Mouse (Mus musculus) common myeloid progenitor, adult 5-6 weeks (primary cell): Measurements from ENCODE around the gene Ephb1. TPM values are rescaled to one million over a fixed set of nuclear protein-coding genes. Genes with fewer than 3 reads are reported as not detected.

Experiments used
- ATAC-seq: replicated peaks from 2 replicates; pipeline ENCODE4 v1.8.0; 2016; ENCODE audit warnings: low read depth, mild to moderate bottlenecking, moderate TSS enrichment, inconsistent platforms; ENCODE audit not compliant: poor library complexity, severe bottlenecking
- total RNA-seq: library from RNA; stranded (forward); fragments of 200-1000, 187-1606 nt; gene quantifications from 2 replicates; pipeline ENCODE4 v1.2.3, GENCODE M21; 2017

Gene Ephb1
- total RNA-seq = 0.92 TPM in 1 of 2 replicates, not detected in the other

- ATAC-seq = peak; percentile 89
Observed at GRCm38 (mm10) chr9:102354561-102354973, at the start of gene Ephb1. Gene Ephb1, minus strand, starts transcription at chr9:102354693.

GRCm38 (mm10) chr9:102403086-102404021 is 48.9 kb upstream of the Ephb1 start:
- peak; percentile 45; the same call in 1 of the 2 replicates for ATAC-seq

- ATAC-seq = no peak
Observed at GRCm38 (mm10) chr9:102402671-102403070, 48.2 kb upstream of the Ephb1 start.

- ATAC-seq = no peak
Observed at GRCm38 (mm10) chr9:102388266-102388665, 33.8 kb upstream of the Ephb1 start.

DNA sequence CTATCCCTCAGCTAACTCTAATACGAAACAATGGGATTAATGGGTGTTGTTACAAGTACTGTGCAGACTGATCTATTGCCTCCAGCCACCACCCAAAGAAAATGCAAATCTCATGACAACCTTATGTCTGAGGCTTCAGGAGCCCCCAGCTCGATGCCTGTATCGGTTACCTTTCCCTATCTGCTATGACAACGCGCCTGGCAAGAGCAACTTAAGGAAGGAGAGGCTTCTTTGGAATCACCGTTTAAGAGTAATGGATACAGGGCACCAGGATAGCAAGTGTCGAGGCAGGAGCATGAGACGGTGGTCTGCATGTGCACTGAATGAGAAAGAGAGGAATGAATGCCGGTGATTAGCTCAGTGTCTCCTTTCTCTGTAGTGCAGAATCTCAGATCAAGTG is 32.3 kb upstream of the Ephb1 start:
- ATAC-seq = no peak

GRCm38 (mm10) chr9:102380235-102380634 is 25.7 kb upstream of the Ephb1 start:
- no peak for ATAC-seq

GRCm38 (mm10) chr9:102374661-102375060 is 20.2 kb upstream of the Ephb1 start:
- ATAC-seq = no peak

- ATAC-seq = no peak
Observed at GRCm38 (mm10) chr9:102373886-102374285, 19.4 kb upstream of the Ephb1 start.

DNA sequence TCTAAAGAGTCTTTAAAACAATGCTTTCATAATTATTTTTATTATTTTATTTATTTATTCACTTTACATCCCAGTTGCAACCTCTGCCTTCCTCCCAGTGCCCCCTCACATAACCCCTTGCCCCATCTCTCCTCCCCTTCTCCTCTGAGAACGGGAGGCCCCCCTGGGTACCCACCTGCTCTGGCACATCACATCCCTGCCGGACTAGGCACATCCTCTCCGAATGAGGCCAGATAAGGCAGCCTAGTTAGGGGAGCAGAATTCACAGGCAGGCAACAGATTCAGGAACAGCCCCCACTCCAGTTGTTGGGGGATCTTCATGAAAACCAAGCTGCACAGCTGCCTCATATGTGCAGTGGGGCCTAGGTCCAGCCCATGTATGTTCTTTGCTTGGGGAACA is 17.4 kb upstream of the Ephb1 start:
- ATAC-seq = no peak

DNA sequence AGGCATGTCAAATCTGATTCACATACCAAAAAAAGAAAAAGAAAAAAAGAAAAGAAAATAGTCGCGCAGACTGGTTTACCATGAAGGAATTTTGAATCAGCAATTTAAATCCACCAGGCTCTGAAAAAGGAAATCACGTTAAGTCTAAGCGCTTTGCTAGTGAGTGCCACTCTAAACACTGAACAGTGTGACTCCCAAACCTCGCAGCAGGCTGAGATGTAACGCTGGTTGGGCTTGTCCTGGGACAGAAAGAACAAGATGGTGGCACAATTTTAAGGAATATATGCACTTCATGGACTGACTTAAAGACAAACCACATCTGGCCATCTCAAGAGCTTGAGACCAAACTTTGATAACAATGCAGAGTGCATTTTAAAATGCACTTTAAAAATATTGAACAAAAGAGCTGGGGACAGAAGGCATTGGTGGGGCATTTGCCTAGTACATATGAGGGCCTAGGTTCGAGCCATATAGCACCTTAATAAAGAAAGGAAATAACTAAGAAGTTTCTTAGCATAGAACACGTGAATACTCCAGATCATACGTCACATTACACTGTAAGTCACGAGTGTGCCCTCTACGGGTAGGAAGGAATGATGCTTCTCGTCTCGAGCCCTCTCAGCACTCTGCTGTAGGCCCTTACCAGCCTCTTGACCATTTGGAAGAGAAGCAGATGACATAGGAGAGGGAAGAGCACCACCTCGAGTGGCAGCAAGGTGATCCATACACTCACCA is 16.7 kb upstream of the Ephb1 start:
- no peak for ATAC-seq

GRCm38 (mm10) chr9:102370141-102370540 is 15.6 kb upstream of the Ephb1 start:
- ATAC-seq = no peak

- no peak for ATAC-seq
Observed at GRCm38 (mm10) chr9:102369141-102369540, 14.6 kb upstream of the Ephb1 start.

DNA sequence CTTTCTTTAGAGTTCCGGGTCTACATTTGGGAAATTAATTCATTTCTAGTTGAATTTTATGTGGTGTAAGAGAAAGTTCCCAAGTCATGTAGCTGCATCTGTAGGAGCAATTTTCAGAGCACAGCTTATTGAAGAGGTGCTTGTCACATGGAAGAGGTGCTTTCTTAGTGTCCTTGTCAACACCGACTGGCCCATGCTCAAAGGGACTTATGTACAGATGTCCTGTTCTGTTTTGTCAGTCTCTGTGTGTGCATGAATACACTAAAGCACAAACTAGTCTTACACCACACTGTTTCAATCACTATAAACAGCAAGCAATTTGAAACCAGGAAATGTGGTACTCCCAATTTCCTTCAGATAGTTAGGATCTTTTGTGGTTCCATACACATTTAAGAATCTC is 13.3 kb upstream of the Ephb1 start:
- no peak for ATAC-seq

DNA sequence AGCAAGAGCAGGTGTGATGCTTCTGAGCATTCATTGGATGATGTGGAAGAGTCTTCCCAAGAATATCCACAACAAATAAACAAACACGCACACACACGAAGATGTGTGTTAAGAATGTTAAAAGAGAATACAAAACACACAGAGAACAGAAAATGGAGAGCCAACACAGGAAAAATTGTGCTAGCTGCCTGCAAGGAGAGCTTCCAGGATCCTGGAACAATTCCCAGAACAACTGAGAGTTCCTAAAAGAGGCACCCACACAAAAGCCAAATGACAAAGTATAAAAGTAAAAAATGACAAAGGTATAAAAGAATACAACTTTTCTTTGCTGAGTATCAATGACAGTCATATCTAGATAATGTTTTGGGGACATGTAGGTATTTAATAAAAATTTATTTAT is 11.0 kb upstream of the Ephb1 start:
- no peak for ATAC-seq

- ATAC-seq = no peak
Observed at GRCm38 (mm10) chr9:102359311-102359710, 4.8 kb upstream of the Ephb1 start.

GRCm38 (mm10) chr9:102358711-102359110 is 4.2 kb upstream of the Ephb1 start:
- ATAC-seq = no peak

DNA sequence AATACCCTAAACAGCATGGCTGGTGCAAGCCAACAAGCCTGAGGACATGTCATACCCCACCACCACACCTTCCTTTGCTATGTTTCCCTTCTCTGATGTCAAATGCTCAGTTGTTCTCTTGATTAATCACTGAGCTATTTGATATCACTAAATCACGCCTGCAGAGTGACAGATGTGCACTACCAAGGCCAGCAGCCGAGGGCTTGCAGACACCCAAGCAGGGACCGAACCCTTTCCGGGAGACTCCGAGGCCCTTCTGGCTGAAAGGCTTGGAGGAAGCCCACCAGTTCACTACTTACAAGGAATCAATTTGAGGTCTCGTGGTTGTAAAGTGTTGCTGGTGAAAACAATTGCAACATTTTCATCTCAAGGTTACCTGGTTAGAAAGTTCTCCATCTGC is 3.5 kb upstream of the Ephb1 start:
- ATAC-seq = no peak

- ATAC-seq = no peak
Observed at GRCm38 (mm10) chr9:102356516-102356915, 2.0 kb upstream of the Ephb1 start.

GRCm38 (mm10) chr9:102355726-102356125 is 1.2 kb upstream of the Ephb1 start:
- no peak for ATAC-seq

GRCm38 (mm10) chr9:102353636-102354491 is 629 bp downstream of the Ephb1 start:
- ATAC-seq = no peak
